Mouse (Mus musculus): ENCODE measurements at regions not wholly inside any gene's neighbourhood (a gene's known extent, or its start where the extent isn't known, plus 50 kb on each side); places are given as distances from the start of the nearest gene placed in this dataset.

GRCm38 (mm10) chr8:51032386-51032785 lies 2188.6 kb upstream of the Tenm3 start:
- Histone ChIP-seq H3K4me1 (replicated peaks; ENCODE audit: control insufficient read depth, insufficient read depth, low read length) (no peaks in the 10 kb centered on the region), H3K4me2 (replicated peaks; ENCODE audit: low read depth) (no peak overlapping the region), H3K9me3 (ENCODE audit: control insufficient read depth) (no peaks in the 10 kb centered on the region), H3K27ac (ENCODE audit: low read depth, low read length) (no peak overlapping the region), H3K4me3 (ENCODE audit: low read depth, low read length) (no peak overlapping the region), H3K36me3 (ENCODE audit: control insufficient read depth, insufficient read depth) (no peaks in the 10 kb centered on the region), H3K9ac (ENCODE audit: low read depth, low read length) (no peak overlapping the region), H3K27me3 (replicated peaks; ENCODE audit: control insufficient read depth, insufficient read depth, low read length) (no peaks in the 10 kb centered on the region)
- 59% methylated on average over 3 of the region's 3 CpGs for WGBS
- no peak for TF ChIP-seq CTCF (IDR thresholded peaks at IDR 0.05; ENCODE audit: low read depth)
- no peak for ATAC-seq

DNA sequence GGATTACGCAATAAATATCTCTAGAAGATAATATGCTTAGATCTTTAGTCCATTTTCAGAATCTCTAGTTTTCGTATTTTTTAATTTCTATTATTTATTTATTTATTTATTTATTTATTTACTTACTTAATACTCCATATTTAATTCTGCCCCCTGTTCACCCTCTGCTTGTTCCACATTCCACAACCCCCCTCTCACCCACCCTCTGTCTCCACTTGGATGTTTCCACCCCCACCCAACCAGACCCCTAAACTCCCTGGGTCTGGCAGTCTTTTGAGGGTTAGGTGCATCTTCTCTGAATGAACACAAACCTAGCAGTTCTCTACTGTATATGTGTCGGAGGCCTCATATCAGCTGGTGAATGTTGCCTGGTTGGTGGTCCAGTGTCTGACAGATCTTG lies 2166.8 kb upstream of the Tenm3 start:
- ATAC-seq: no peak
- no peaks in the 10 kb centered on the region for H3K27me3 ChIP-seq (replicated peaks; ENCODE audit: control insufficient read depth, insufficient read depth, low read length)
- no peaks in the 10 kb centered on the region for H3K36me3 ChIP-seq (ENCODE audit: control insufficient read depth, insufficient read depth)
- no peak overlapping the region for H3K4me2 ChIP-seq (replicated peaks; ENCODE audit: low read depth)
- H3K9ac ChIP-seq (ENCODE audit: low read depth, low read length): no peak overlapping the region
- no peaks in the 10 kb centered on the region for H3K4me1 ChIP-seq (replicated peaks; ENCODE audit: control insufficient read depth, insufficient read depth, low read length)
- H3K27ac ChIP-seq (ENCODE audit: low read depth, low read length): no peak overlapping the region
- H3K4me3 ChIP-seq (ENCODE audit: low read depth, low read length): no peak overlapping the region
- no peaks in the 10 kb centered on the region for H3K9me3 ChIP-seq (ENCODE audit: control insufficient read depth)
- WGBS: 84% methylated on average over 3 of the region's 3 CpGs
- TF ChIP-seq CTCF (IDR thresholded peaks at IDR 0.05; ENCODE audit: low read depth): no peak

- Histone ChIP-seq H3K4me2 (replicated peaks; ENCODE audit: low read depth) (no peak overlapping the region), H3K4me1 (replicated peaks; ENCODE audit: control insufficient read depth, insufficient read depth, low read length) (no peaks in the 10 kb centered on the region), H3K36me3 (ENCODE audit: control insufficient read depth, insufficient read depth) (no peaks in the 10 kb centered on the region), H3K27me3 (replicated peaks; ENCODE audit: control insufficient read depth, insufficient read depth, low read length) (no peaks in the 10 kb centered on the region), H3K9ac (ENCODE audit: low read depth, low read length) (no peak overlapping the region), H3K9me3 (ENCODE audit: control insufficient read depth) (no peaks in the 10 kb centered on the region), H3K4me3 (ENCODE audit: low read depth, low read length) (no peak overlapping the region), H3K27ac (ENCODE audit: low read depth, low read length) (no peak overlapping the region)
- 53% methylated on average over 4 of the region's 4 CpGs for WGBS
- no peak for ATAC-seq
- TF ChIP-seq CTCF (IDR thresholded peaks at IDR 0.05; ENCODE audit: low read depth): peak; percentile 38; the same call in 1 of the 2 replicates
Observed at GRCm38 (mm10) chr8:50967386-50967785, 2123.6 kb upstream of the Tenm3 start.

DNA sequence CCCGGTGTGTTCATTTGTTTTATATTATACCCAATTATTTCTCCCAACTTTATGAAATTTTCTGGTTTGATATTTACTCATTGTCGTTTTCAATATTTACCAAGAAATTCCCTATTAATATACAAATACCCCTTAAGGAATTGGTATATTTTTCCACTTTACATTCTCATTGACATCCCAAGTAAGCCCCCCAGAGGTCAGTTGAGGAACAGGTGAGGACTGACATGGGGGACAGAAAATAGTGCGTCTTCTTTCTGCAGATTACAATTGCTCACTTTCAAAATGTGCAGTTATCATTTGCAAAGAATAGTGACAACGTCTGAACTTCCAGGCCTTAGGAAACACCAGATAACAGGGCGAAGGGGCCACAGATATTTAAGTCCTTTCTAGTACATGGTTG lies 2073.8 kb upstream of the Tenm3 start:
- H3K9ac ChIP-seq (ENCODE audit: low read depth, low read length): no peak overlapping the region
- no peak overlapping the region for H3K4me2 ChIP-seq (replicated peaks; ENCODE audit: low read depth)
- H3K4me1 ChIP-seq (replicated peaks; ENCODE audit: control insufficient read depth, insufficient read depth, low read length): no peaks in the 10 kb centered on the region
- TF ChIP-seq CTCF (IDR thresholded peaks at IDR 0.05; ENCODE audit: low read depth): 0 out of 2 replicates have a peak, but pooled peaks have one; percentile 12
- ATAC-seq: no peak
- no peaks in the 10 kb centered on the region for H3K36me3 ChIP-seq (ENCODE audit: control insufficient read depth, insufficient read depth)
- H3K4me3 ChIP-seq (ENCODE audit: low read depth, low read length): no peak overlapping the region
- H3K9me3 ChIP-seq (ENCODE audit: control insufficient read depth): no peaks in the 10 kb centered on the region
- H3K27me3 ChIP-seq (replicated peaks; ENCODE audit: control insufficient read depth, insufficient read depth, low read length): peaks cover 28% of the 10 kb centered on the region
- H3K27ac ChIP-seq (ENCODE audit: low read depth, low read length): no peak overlapping the region
- 25% methylated on average over 5 of the region's 5 CpGs for WGBS

DNA sequence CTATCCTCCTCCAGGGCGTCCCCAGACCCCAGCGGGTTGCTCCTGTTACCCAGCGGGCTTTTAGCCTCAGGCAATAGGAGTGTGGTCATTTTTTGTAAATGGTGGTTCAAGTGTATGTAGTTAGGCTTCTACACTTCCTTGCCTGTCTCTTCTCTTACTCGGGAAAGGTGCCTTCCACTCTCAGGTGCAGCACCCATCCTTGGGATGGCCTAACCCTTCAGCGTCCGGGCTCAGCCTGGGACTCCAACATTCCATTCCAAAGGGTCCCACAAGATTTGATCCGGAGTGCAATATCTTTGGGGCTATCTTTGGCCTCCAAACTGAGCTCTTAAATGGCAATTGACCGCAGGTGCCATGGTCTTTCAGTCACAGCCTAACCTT lies 2073.0 kb upstream of the Tenm3 start:
- Histone ChIP-seq H3K9me3 (ENCODE audit: control insufficient read depth) (no peaks in the 10 kb centered on the region), H3K4me1 (replicated peaks; ENCODE audit: control insufficient read depth, insufficient read depth, low read length) (no peaks in the 10 kb centered on the region), H3K36me3 (ENCODE audit: control insufficient read depth, insufficient read depth) (no peaks in the 10 kb centered on the region), H3K4me3 (ENCODE audit: low read depth, low read length) (peak overlapping the region; percentile 43), H3K27ac (ENCODE audit: low read depth, low read length) (no peak overlapping the region), H3K9ac (ENCODE audit: low read depth, low read length) (no peak overlapping the region), H3K4me2 (replicated peaks; ENCODE audit: low read depth) (peak overlapping the region; percentile 75), H3K27me3 (replicated peaks; ENCODE audit: control insufficient read depth, insufficient read depth, low read length) (peaks cover 28% of the 10 kb centered on the region)
- WGBS: 4% methylated on average over 8 of the region's 8 CpGs
- no peak for TF ChIP-seq CTCF (IDR thresholded peaks at IDR 0.05; ENCODE audit: low read depth)
- ATAC-seq: no peak

DNA sequence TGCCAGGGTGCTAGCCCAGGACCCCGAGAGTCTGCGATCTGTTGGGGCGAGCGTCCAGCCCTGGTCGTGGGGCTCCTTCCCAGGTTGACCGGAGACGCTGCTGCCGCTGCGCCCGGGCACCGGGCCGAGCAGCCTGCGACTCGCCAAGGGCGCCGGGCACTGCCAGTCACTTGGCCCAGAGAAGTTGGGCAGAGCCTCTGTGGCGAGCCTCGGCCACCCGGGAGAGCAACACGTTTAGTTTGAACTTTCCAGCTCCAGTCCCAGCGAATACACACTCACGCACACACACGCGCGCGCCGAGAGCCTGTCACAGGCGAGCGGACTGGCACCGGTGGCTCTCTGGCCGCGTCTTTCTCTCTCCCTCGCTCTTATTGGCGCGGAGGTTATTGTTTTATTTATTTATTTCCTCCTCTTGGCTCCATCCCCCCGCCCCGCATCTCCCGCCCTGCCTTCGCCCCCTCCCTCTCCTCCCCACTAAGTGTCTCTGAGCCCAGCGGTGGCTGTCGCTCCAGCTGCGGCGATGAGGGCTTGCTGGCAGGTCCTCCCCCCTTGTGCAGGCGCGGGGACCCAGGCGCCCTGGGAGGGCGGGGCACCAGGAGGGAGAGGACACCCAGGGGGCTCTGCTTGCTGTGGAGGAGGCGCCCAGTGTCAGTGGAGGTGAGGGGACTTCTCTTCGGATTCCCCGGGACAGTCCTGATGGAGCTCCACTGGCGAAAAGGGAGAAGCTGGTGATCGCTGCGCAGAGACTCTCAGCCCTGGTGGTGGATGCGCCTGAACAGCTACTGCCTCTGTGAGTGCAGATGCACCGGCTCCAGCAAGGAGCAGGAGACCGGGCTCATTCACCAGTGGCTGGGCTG lies 2072.4 kb upstream of the Tenm3 start:
- no peak for ATAC-seq
- peaks cover 28% of the 10 kb centered on the region for H3K27me3 ChIP-seq (replicated peaks; ENCODE audit: control insufficient read depth, insufficient read depth, low read length)
- no peaks in the 10 kb centered on the region for H3K4me1 ChIP-seq (replicated peaks; ENCODE audit: control insufficient read depth, insufficient read depth, low read length)
- H3K4me2 ChIP-seq (replicated peaks; ENCODE audit: low read depth): peak overlapping the region; percentile 75
- 1% methylated on average over 54 of the region's 56 CpGs for WGBS
- peak overlapping the region; percentile 43 for H3K4me3 ChIP-seq (ENCODE audit: low read depth, low read length)
- H3K9ac ChIP-seq (ENCODE audit: low read depth, low read length): no peak overlapping the region
- no peak overlapping the region for H3K27ac ChIP-seq (ENCODE audit: low read depth, low read length)
- H3K9me3 ChIP-seq (ENCODE audit: control insufficient read depth): no peaks in the 10 kb centered on the region
- TF ChIP-seq CTCF (IDR thresholded peaks at IDR 0.05; ENCODE audit: low read depth): 0 out of 2 replicates have a peak, but pooled peaks have one; percentile 8
- H3K36me3 ChIP-seq (ENCODE audit: control insufficient read depth, insufficient read depth): no peaks in the 10 kb centered on the region

Measured in intestine, postnatal 0 days (tissue).